Mouse (Mus musculus) gastrocnemius, postnatal 14 days (tissue): ENCODE measurements around the gene Eif2ak4. TPM values are rescaled to one million over a fixed set of nuclear protein-coding genes. Genes with fewer than 3 reads are reported as not detected.

Source experiments
- total RNA-seq, 2 experiments: library from RNA; stranded (reverse); gene quantifications; 2 replicates each; pipeline ENCODE4 v1.2.3; 2021

Eif2ak4 gene
- total RNA-seq, 2 experiments from 2014 or later, result 4.0 to 6.2 TPM

Other genes with a start within 250 kb of the Eif2ak4 start
- gene Fsip1, start 131.7 kb upstream of the Eif2ak4 start, total RNA-seq, result not detected
- gene Gpr176, start 15.2 kb upstream of the Eif2ak4 start, total RNA-seq, result under 1 TPM; 0.20 to 0.23 TPM
- 100 to 1,000 TPM; 130 to 138 TPM for gene Srp14, start 91.1 kb downstream of the Eif2ak4 start, total RNA-seq
- gene Bmf, start 161.1 kb downstream of the Eif2ak4 start, total RNA-seq, result 10 to 100 TPM; 12.8 to 16.4 TPM
- gene Bub1b, start 209.6 kb downstream of the Eif2ak4 start, total RNA-seq, result 1 to 10 TPM; 5.7 to 5.8 TPM